Mouse (Mus musculus) midbrain, embryonic 11.5 days (tissue): Measurements from ENCODE around the gene Mettl14. TPM values are rescaled to one million over a fixed set of nuclear protein-coding genes. Genes with fewer than 3 reads are reported as not detected.

Experiments used
- ATAC-seq: fragments of 200-750 bp; cut with Nextera tagmentation; 2 replicates; pipeline ENCODE4 v1.8.0; 2017; ENCODE audit warnings: moderate TSS enrichment, moderate library complexity; ENCODE audit not compliant: low FRiP score
- DNase-seq: peaks from one replicate; pipeline ENCODE4 v3.0.0; 2015; ENCODE audit warnings: low spot score; ENCODE audit errors: missing footprints
- H3K27ac ChIP-seq: fragments of 300-500 bp; sonication (generic); 2 replicates; pipeline ENCODE4 v1.5.1; 2014; ENCODE audit warnings: low read depth, low read length
- H3K27me3 ChIP-seq: fragments of 300-500 bp; sonication (generic); 2 replicates; pipeline ENCODE4 v1.6.1; 2014; ENCODE audit warnings: mild to moderate bottlenecking, low read length, moderate library complexity, mixed read lengths; ENCODE audit not compliant: control insufficient read depth, insufficient read depth
- H3K36me3 ChIP-seq: fragments of 300-500 bp; sonication (generic); 2 replicates; pipeline ENCODE4 v1.6.1; 2014; ENCODE audit warnings: mild to moderate bottlenecking, low read length, moderate library complexity, mixed read lengths; ENCODE audit not compliant: control insufficient read depth, insufficient read depth
- H3K4me1 ChIP-seq: fragments of 300-500 bp; sonication (generic); 2 replicates; pipeline ENCODE4 v1.6.1; 2014; ENCODE audit warnings: low read length; ENCODE audit not compliant: control insufficient read depth, insufficient read depth
- H3K4me2 ChIP-seq: fragments of 300-500 bp; sonication (generic); 2 replicates; pipeline ENCODE4 v1.6.1; 2014; ENCODE audit warnings: mild to moderate bottlenecking, moderate library complexity
- H3K4me3 ChIP-seq: fragments of 300-500 bp; sonication (generic); 2 replicates; pipeline ENCODE4 v1.5.1; 2014; ENCODE audit warnings: low read depth, low read length
- H3K9ac ChIP-seq: fragments of 300-500 bp; sonication (generic); 2 replicates; pipeline ENCODE4 v1.6.1; 2014; ENCODE audit warnings: low read length
- H3K9me3 ChIP-seq: fragments of 300-500 bp; sonication (generic); 2 replicates; pipeline ENCODE4 v1.6.1; 2016; ENCODE audit warnings: low read length; ENCODE audit not compliant: control insufficient read depth
- WGBS: fragments of 180-500 bp; shearing (Covaris S2); extraction: QIAGEN DNeasy Blood & Tissue Kit; methylation state at CpG from one replicate; pipeline ENCODE4 v1.1.7; 2014; 5-methylcytosine and 5-hydroxymethylcytosine counted together
- polyA plus RNA-seq: library from polyadenylated mRNA; unstranded; fragments of >200 nt; fragmentation: Nextera tagmentation; extraction: Ambion mirVana; gene quantifications from 2 replicates; pipeline ENCODE4 v1.2.1, GENCODE M21; 2014

The Mettl14 gene
- polyA plus RNA-seq: 34.8 and 37.1 TPM in 2 replicates

DNA sequence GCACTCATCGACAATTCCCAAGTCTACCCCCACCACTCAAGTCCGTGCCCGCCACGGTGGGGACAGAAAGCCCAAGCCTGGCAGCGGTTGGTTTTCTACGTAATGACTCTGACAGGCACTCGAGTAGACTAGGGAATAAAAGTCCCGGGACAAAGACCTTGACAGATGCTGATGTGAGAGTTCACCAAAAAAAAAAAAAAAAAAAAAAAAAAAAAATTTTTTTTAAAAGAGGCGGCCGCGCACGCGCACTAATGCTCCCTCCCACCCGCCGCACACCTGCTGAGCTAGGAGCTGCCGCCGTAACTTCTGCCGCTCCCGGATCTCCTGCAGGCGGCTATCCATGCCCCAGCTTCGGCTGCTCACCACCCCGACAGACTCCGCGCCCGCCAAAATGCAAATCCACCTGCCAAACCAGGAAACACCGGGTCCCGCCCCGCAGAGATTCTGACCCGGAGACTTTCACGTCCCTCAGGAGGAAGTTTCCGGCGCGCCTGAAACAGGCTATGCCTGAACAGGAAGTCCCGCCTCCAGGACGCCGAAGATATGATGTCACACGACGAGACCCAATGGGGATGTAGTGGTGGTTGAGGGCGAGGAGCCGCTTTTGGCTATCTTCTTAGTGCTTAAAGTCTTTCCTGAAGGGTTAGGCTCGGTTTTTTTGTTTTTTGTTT lies at the start of gene Mettl14:
TSS of gene Mettl14 (minus strand) at position 623 of the 671 bp plus-strand sequence.
- H3K9ac ChIP-seq: peak within 1 kb of the TSS; percentile 68
- WGBS: under 1% methylated on average over 40 of the region's 41 CpGs
- peak; percentile 99 for ATAC-seq

DNA sequence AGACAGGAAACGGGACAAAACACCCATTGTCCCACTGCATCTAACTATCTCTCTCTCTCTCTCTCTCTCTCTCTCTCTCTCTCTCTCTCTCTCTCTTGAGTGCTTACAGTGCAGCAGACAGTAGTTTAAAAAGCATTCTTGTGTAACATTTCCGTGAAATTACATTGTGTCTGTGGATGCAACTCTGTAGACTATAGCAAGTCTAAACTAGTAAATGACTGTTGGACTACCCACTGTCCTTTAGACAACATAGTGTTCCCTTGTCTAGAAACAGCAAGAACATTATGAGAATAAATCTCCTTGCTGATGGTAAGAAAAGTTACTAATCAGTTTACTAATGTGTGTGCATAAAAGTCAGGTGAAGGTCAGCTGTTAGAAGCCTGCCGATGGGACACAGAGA lies 47.5 kb upstream of the Mettl14 start:
- no peak overlapping the region for H3K9ac ChIP-seq
- no peak for ATAC-seq
- H3K36me3 ChIP-seq: no peaks in the 10 kb centered on the region
- H3K4me2 ChIP-seq: no peak overlapping the region
- H3K4me1 ChIP-seq: no peaks in the 10 kb centered on the region
- H3K9me3 ChIP-seq: no peaks in the 10 kb centered on the region
- no peak overlapping the region for H3K4me3 ChIP-seq
- H3K27me3 ChIP-seq: no peaks in the 10 kb centered on the region
- no peak overlapping the region for H3K27ac ChIP-seq
- no peak for DNase-seq
- 81% methylated on average over 3 of the region's 3 CpGs for WGBS

More for the DNA sequence above, at the start of gene Mettl14:
- Histone ChIP-seq H3K4me1 (peaks cover 15% of the 10 kb centered on the region), H3K27ac (peak within 1 kb of the TSS; percentile 65), H3K36me3 (no peaks in the 10 kb centered on the region), H3K9me3 (no peaks in the 10 kb centered on the region), H3K27me3 (no peaks in the 10 kb centered on the region), H3K4me3 (peak within 1 kb of the TSS; percentile 57), H3K4me2 (peak within 1 kb of the TSS; percentile 63)
- peak; percentile 99 for DNase-seq

DNA sequence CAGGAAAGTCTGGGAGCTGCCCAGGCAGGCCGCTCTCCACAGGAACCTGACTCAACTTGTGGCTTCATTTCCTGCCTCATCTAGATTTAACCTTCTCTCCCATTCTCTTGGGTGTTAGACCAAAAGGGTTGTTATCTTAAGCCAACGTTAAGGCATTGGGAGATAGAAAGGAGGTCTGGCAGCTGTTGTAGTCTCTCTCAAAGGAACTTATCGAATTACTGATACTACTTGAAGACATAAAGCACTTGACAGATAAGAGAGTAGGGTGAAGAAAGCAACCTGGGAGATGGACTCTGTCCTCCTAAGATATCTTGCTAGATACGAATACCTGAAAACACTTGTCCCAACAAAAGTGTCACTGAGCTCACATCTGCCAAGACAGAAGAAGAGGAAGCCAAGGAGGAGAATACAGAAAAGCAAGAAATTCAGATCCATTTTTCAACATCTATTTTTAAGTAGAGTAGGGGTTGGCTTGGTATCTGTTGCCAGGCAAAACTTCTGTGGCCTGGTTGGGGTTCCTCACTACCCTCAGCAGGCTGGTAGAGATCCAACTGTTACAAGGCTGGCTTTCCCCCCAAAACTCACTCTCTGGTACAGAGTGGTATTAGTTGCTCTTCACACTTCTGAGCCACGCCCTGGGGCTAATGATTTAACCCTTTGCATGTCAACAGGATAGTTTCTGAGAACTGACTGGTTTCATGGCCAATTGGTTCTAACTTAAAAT lies 46.2 kb upstream of the Mettl14 start:
- DNase-seq (no peak), ATAC-seq (no peak)
- Histone ChIP-seq H3K27ac (no peak overlapping the region), H3K4me3 (no peak overlapping the region), H3K9ac (no peak overlapping the region), H3K4me1 (no peaks in the 10 kb centered on the region), H3K4me2 (no peak overlapping the region), H3K36me3 (no peaks in the 10 kb centered on the region), H3K27me3 (no peaks in the 10 kb centered on the region), H3K9me3 (no peaks in the 10 kb centered on the region)
- WGBS: 80% methylated on average over 5 of the region's 5 CpGs

DNA sequence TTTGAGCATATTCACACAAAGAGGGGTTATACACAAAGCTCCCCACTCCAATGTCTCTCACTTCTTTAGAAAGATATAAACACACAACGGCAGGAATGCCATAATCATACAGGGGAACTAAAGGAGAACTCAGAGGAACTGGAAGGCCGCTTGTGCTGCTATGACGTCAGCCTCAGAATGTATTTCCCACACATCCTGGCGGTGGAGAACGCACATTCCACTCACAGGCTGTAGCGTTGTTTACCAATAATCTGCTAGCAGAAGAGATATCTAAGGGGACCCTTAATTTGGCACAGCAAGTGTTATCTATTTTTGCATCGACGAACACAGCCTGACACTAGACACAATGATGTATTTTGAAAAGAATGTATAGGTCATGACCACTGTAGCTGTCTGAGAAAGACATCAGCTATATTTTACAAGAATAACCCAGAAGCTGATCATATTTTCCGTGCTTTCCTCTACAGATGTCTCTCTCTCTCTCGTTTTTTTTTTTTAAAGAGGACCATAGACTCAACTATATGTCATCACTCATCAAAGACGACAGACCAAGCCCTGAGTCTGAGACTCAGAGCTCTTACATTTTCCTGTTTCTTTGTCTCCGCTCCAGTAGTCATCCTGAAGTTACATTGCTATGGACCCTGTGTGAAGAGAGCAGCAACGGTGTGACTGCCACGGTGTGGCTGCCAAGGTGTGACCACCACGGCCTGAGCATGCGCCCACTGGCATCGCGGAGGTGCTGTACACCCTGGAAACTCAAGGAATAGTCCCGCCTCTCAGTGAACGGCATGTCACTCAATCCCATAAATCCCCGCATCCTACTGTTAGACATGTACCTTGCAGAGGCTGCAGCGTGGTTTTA lies 43.9 kb upstream of the Mettl14 start:
- no peak for DNase-seq
- H3K4me3 ChIP-seq: no peak overlapping the region
- H3K9me3 ChIP-seq: no peaks in the 10 kb centered on the region
- H3K36me3 ChIP-seq: no peaks in the 10 kb centered on the region
- H3K27me3 ChIP-seq: no peaks in the 10 kb centered on the region
- no peaks in the 10 kb centered on the region for H3K4me1 ChIP-seq
- no peak overlapping the region for H3K4me2 ChIP-seq
- H3K27ac ChIP-seq: no peak overlapping the region
- WGBS: 85% methylated on average over 22 of the region's 22 CpGs
- ATAC-seq: no peak
- H3K9ac ChIP-seq: no peak overlapping the region

- Histone ChIP-seq H3K4me3 (no peak overlapping the region), H3K4me2 (no peak overlapping the region), H3K4me1 (no peaks in the 10 kb centered on the region), H3K36me3 (no peaks in the 10 kb centered on the region), H3K27ac (no peak overlapping the region), H3K9ac (no peak overlapping the region), H3K9me3 (no peaks in the 10 kb centered on the region), H3K27me3 (no peaks in the 10 kb centered on the region)
- DNase-seq (no peak), ATAC-seq (no peak)
- 68% methylated on average over 4 of the region's 4 CpGs for WGBS
Measured at GRCm38 (mm10) chr3:123428005-123428404, 42.1 kb upstream of the Mettl14 start.

- Histone ChIP-seq H3K27ac (no peak overlapping the region), H3K9ac (no peak overlapping the region), H3K27me3 (no peaks in the 10 kb centered on the region), H3K4me1 (no peaks in the 10 kb centered on the region), H3K4me3 (no peak overlapping the region), H3K4me2 (no peak overlapping the region), H3K36me3 (no peaks in the 10 kb centered on the region), H3K9me3 (no peaks in the 10 kb centered on the region)
- DNase-seq (no peak), ATAC-seq (no peak)
- 83% methylated on average over 2 of the region's 2 CpGs for WGBS
Measured at GRCm38 (mm10) chr3:123425647-123426046, 39.7 kb upstream of the Mettl14 start.

GRCm38 (mm10) chr3:123413173-123413572 lies 27.3 kb upstream of the Mettl14 start:
- Histone ChIP-seq H3K4me2 (no peak overlapping the region), H3K4me1 (no peaks in the 10 kb centered on the region), H3K4me3 (no peak overlapping the region), H3K27ac (no peak overlapping the region), H3K9ac (no peak overlapping the region), H3K36me3 (no peaks in the 10 kb centered on the region), H3K9me3 (no peaks in the 10 kb centered on the region), H3K27me3 (no peaks in the 10 kb centered on the region)
- 33% methylated on average over 5 of the region's 5 CpGs for WGBS
- DNase-seq (no peak), ATAC-seq (0 out of 2 replicates have a peak, but pooled peaks have one; percentile 55)

DNA sequence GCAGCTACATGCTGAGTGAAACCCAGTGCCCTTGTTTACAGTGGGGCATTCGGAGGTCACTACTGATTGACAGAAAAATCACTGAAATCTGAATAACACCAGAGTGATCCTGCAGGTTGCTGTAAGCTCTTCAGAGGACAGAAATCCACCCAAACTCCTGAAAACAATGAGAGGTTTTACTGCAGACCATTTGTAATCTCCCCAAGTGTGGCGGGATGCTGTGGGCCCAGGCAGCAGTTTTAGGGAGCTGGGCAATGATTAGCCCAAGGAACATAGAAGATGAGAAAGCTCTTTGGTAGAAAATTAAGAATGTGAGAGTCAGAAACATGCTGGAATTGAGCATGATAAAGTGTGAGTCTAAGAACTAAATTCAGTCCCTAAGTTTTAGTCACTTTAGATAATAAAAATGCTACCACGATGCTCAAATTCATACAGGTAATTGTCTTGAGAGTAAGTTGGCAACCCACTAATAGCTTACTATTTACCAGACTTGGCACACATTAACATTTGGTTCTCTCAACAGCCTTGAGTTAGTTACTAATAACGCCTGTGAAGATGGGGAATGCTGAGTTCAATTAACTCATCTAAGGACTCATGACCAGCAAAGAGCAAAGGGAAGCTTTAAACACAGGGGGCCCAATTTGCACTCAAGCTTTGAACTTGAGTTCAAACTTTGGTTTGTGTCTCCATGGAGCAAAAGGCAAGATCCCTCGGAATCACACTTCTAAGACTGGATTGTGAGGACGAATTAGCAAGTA lies 26.1 kb upstream of the Mettl14 start:
- H3K27ac ChIP-seq: no peak overlapping the region
- no peaks in the 10 kb centered on the region for H3K27me3 ChIP-seq
- DNase-seq: no peak
- H3K9ac ChIP-seq: no peak overlapping the region
- H3K4me3 ChIP-seq: no peak overlapping the region
- 80% methylated on average over 6 of the region's 6 CpGs for WGBS
- H3K4me1 ChIP-seq: no peaks in the 10 kb centered on the region
- H3K4me2 ChIP-seq: no peak overlapping the region
- no peaks in the 10 kb centered on the region for H3K9me3 ChIP-seq
- no peak for ATAC-seq
- no peaks in the 10 kb centered on the region for H3K36me3 ChIP-seq
